Mouse (Mus musculus): Measurements from ENCODE around the gene Ssh1.

DNA sequence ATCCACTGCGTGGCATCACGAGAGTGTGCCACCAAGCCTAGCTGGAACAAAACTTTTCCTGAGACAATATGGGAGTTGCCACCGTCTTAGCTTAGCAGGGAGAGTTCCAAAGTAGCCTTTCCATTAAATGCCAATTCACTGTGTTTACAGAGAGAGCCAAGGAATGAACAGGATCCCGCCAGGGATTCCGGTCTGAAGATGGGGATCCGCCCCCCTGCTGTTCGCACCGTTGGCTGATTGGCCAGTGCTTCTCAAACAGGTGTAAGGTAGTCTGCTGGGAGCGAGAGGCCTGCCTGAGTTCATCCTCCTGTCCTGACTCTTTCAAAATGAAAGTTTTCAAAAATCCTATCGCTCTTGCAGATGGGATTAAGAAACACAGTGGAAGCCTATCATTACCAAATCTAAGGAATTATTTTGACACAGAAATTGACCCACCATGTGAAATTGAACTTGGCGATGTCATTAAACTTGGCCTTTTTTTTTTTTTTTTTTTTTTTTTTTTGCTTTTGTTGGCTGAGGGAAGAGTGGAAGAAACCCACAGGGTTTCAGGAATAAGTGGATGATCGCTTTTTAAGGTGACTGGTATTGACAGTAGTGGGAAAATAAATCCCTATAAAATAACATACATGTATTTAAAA lies 54.3 kb downstream of the Ssh1 start:
- TF ChIP-seq GATA1 (IDR thresholded peaks at IDR 0.05; ENCODE audit: borderline replicate concordance, low read length) (no peak), FLI1 (IDR thresholded peaks at IDR 0.05; ENCODE audit: low read length) (no peak)

Measured in megakaryocyte, embryonic 14.5 days (primary cell).